Mouse (Mus musculus) lung, adult 10 weeks (tissue): ENCODE results near the gene Prrc2b. TPM values are rescaled to one million over a fixed set of nuclear protein-coding genes. Genes with fewer than 3 reads are reported as not detected.

Experiments
- polyA plus RNA-seq: library from polyadenylated mRNA; stranded (reverse); fragments of 350-450 nt; fragmentation: Illumina TruSeq; extraction: RNeasy Lipid Tissue Mini Kit (QIAGEN cat#74804); gene quantifications from one replicate; pipeline ENCODE4 v1.2.3, GENCODE M21; 2014; ENCODE audit warnings: low read depth, low replicate concordance; ENCODE audit not compliant: insufficient read depth

The Prrc2b gene
- polyA plus RNA-seq: 20.5 TPM

DNA sequence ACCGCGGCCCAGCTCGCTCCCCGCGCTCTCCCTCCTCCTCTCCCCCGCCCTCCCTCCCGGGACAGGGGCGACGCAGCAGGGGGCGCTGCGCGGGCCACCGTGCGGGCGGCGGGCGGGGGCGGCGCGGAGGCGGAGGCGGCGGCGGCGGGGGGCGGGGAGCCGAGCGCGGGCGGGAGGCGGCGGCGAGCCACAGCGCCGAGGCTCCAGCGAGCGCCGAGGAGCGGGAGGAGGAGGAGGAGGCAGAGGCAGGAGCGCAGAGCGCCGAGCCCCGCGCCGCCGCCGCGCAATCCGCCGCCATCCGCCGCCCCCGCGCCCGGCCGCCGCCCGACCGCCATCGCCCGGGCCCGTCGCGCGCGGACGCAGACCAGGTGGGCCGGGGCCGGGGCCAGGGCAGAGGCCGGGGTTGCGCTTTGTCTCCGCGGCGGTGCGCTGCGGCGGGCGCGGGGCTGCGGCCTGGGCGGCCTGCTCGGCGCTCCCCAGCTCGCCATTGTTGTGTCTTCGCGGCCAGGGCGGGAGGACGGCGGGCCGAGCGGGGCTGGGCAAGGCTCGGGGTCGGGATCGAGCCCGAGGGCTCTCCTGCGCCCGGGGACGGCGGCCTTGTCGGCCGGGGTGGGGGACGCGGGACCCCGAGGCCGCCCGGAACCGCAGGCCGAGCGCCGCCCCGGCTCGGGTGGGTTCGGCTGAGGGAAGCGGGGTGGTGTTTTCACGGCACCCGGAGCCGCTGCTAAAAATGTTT lies at the start of gene Prrc2b:
Prrc2b (plus strand) TSS at position 159 of the 736 bp plus-strand sequence.

DNA sequence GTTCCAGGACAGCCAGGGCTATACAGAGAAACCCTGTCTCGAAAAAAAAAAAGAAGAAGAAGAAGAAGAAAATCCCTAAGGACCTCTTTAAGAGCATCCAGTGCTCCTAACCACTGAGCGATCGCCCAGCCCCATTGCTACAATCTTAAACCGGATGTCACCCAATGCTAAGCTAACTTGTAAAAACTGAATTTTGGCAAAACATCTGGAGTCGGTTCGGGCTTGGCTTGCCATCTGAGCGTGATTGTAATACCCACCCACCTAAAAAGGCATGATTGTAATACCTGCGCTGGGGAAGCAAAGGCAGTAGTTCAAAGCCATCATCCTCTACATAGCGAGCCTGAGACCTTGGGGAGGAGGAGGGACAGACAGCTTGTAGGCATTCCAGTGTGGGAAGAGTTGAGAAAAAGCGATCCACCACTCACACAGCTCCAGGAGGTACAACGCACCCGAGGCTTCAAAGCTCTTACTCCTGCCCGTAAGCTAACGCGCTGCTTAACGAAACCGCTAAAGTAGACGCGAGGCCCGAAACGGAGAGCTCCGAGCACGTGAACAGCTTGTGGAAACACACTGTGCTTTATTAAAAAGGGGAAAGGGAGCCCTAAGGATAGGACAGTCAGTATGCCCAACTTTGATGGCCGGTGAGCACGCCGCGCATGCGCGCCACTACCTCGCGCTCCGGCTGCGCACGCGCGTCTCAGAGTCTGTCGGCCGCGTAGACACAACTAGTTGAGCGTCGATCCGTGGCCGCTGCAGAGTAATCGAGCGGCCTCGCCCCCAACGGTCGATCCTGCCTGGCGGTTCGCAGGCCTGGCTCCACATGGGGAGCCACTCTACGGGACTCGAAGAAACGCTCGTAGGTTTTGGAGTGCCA lies 85.2 kb downstream of the Prrc2b start, which contains the start of gene Pomt1:
Pomt1 (plus strand) TSS at position 705 of the 874 bp plus-strand sequence.

DNA sequence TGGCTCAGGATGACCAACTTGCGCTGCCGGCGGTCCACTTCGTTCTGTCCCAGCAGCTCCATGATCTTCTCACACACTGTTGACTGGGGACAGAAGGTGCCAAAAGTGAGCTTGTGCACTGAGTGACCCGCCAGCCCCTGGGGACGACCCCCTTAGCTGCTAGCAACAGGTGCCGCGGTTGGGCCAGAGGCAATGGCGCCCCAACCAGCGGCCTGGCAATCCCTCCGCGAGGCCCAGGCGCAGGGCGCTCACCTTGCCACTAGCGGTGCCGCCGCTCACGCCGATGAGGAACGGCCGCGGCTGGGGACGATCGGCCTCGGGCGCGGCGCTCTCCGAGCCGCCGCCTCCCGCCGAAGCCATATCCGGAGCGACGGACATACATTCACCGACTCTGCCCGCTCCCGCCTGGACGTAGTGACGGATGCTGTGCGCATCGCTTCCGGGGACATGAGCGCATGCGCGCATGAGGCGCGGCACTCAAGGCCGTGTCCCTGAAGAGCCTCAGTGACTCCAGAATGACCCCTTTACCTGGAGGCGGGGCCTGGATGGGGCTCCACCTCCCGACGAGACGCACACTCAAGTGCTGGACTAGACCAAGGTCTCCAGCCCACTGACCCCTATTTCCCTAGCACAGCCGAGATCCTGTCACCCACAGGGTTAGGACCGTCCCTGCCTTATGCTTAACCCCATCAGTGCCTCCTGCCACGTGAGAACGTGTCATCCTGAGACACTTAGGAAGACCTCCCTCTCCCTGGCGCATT lies 109.0 kb downstream of the Prrc2b start, which contains the start of gene Uck1:
Uck1 (minus strand) TSS at position 503 of the 761 bp plus-strand sequence.

Other genes with a start within 250 kb of the Prrc2b start
- gene Aif1l, start 200.9 kb upstream of the Prrc2b start, polyA plus RNA-seq: 2.1 TPM
- 16.7 TPM for gene Nup214, start 176.6 kb upstream of the Prrc2b start, polyA plus RNA-seq
- gene Fam78a, start 66.2 kb upstream of the Prrc2b start, polyA plus RNA-seq: 4.3 TPM
- 2.3 TPM for gene Plpp7, start 55.6 kb upstream of the Prrc2b start, polyA plus RNA-seq
- 5.7 TPM for gene Pomt1, start 85.5 kb downstream of the Prrc2b start, polyA plus RNA-seq
- 37.9 TPM for gene Uck1, start 109.1 kb downstream of the Prrc2b start, polyA plus RNA-seq
- 22.7 TPM for gene Golga2, start 136.3 kb downstream of the Prrc2b start, polyA plus RNA-seq
- 323 TPM for gene Swi5, start 137.0 kb downstream of the Prrc2b start, polyA plus RNA-seq
- gene Ciz1, start 201.2 kb downstream of the Prrc2b start, polyA plus RNA-seq: 21.7 TPM
- gene Dnm1, start 202.3 kb downstream of the Prrc2b start, polyA plus RNA-seq: 7.7 TPM
- 71.0 TPM for gene 1110008P14Rik, start 230.9 kb downstream of the Prrc2b start, polyA plus RNA-seq
- gene Lcn2, start 237.2 kb downstream of the Prrc2b start, polyA plus RNA-seq: 253 TPM
- 17.7 TPM for gene Ptges2, start 244.8 kb downstream of the Prrc2b start, polyA plus RNA-seq